Mouse (Mus musculus) cerebellum, postnatal 14 days (tissue): ENCODE data around the gene Mrpl55.
A peak's percentile ranks its signal among the peaks of the same experiment; 100 is the strongest.

Experiments used
- DNase-seq, 2 experiments: peaks; one replicate each; pipeline ENCODE4 v3.0.0; 2021; ENCODE audit warnings: mixed read lengths in 2 of 2

Gene Mrpl55

DNA sequence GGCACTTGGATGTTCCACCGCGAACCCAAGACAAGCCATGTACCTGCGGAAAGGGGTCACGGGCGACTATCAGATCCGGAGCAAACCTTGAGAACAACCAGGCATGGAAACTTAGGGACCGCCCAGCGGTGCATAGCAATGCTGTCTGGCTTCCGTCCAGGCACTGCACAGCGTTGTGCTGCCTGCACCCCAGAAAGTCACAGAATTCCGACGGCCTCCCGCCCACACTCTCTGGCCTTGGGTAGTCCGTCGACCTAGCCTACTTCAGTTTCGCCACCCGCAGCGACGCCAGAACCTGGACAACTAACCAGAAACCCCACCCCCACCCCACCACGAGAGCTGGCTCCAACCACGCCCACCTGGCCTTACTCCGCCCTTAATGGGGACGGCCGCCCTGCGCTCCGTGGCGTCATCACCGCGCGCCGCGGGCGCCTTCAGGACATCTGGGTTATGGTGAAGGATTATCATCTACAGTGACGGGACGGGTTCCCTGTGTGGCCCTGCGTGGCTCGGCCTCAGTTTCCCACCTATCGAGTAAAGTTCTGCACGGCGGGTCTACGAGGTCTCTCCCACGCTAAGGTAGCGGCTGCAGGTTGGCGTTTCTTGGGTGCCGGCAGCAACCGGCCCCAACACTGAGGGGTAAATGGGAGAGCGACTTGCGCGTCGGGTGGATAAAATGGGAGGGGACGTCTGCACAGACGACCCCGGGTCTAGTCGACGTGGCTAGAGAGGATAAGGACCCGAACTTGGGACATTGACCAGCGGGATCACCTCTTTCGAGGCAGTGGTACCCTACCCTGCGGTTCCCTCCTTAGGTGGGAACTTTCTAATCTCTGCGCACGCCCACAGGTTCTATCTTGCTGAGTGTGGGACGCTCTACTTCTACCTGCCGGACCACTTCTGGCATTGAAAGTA lies at the start of gene Mrpl55:
Gene Mrpl55 (plus strand): TSS at position 406 of the 915 bp plus-strand sequence.
- peak; percentile 96 for DNase-seq

- DNase-seq, result no peak
Measured at GRCm38 (mm10) chr11:59154220-59154619, 48.1 kb upstream of the Mrpl55 start.

- no peak for DNase-seq
Measured at GRCm38 (mm10) chr11:59155900-59156299, 46.4 kb upstream of the Mrpl55 start.

DNA sequence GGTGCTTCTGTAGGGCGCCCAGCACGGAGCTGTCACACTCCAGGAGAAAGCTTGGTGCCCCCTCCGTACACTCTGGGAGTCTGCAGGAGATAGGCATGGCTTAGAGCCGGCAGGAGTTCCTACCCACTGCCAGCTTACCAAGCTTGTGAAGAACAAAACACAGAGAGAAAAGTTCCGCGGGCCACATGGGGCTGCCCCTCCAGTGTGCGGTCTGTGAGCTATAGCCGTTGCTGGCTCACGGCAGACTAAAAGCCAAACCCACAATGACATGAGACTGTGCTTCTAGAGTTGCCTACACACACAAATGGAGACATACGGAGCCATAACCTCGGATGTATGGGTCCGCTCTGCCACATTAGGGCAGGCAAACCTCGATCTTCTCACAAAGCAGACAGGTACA lies 43.2 kb upstream of the Mrpl55 start:
- DNase-seq, result no peak

GRCm38 (mm10) chr11:59159558-59159957 lies 42.7 kb upstream of the Mrpl55 start:
- no peak for DNase-seq

DNA sequence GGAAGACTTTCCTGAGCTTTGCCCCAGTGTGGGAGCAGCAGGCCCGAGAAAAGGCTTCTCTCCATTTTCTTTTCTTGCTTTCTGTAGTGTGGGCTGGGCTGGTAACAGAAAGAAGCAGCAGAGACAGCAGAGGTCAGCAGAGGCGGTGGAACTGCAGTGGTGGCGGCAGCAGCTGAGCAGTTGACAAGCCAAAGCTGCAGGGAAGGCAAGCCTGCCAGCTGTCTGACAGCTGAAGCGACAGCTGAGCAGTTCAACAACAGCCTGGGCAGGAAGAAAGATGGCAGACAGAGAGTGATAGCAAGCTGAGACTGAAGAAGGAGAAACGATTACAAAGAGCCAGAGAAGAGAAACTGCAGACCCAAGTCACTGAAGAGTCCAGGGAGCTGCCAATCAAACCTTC lies 40.9 kb upstream of the Mrpl55 start:
- DNase-seq, result no peak

DNA sequence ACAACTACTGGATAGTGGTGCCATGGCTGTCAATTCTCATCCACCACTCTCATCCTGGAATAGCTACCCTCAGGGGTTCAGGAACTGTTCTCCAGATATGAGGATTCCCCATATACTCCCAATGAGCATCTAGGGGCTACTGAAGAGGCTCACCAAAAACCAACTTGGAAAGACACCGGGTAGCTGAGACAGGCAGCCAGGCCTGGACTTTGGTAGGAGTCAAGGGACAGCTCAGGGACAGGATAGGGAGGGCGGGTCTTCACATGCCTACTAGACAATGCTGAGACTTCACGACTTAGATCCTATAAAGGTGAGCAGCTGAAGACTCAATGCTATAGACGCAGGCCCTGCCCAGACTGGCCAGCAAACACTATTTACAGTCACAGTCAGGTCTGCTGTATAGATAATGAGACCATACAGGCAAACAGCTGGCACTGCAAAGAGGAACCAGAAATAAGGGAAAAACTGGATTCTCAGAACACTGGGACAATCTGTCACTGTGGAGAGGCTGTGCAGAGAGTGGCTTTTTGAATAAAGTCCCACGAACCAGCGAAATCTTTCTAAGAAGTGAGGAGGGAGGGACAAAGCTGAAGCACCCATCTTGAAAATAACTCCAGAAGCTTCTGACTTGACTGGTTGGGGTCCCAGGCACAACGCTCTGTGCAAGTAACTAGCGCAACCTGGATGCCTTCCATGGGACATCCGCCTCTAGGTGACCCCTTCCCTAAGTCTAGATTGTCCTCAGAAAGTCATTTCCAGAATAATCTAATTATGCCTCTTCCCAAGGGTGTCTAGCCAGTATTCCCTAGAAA lies 39.6 kb upstream of the Mrpl55 start:
- DNase-seq, result peak in 1 of 2 experiments; percentile 19

- DNase-seq, result peak; percentile 97 to 98
Measured at GRCm38 (mm10) chr11:59163255-59164236, 38.7 kb upstream of the Mrpl55 start, which contains the start of gene Iba57. Gene Iba57 (minus strand): TSS chr11:59163739.

- peak; percentile 18 to 27 for DNase-seq
Measured at GRCm38 (mm10) chr11:59164384-59164783, 37.9 kb upstream of the Mrpl55 start.

DNA sequence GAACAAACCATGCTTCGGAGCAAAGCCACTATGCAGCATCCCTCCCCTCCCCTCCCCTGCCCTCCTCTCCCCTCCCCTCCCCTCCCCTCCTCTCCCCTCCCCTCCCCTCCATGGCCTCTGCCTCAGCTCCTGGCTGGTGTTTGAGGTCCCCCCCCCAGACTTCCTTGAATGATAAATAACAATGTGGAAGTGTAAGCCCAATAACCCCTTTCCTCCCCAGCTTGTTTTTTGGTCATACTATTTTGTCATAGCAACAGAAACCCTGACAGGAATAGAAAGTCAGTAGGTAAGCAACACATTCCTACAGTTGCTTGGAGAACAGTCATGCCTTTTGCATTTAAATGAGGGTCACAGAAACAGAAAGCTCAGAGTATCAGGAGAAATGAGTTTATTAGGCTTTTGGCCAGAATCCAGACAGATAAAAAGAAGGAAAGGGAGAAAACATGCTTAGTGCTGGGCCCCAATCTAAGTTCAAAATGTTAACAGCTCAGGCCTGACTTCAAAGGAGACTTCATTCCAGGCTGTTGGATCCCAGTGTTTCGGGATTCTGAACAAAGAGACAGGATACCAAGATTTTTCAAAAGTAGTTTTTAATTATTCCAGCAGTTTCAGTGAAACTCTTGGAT lies 36.6 kb upstream of the Mrpl55 start:
- DNase-seq, result no peak

GRCm38 (mm10) chr11:59169807-59170206 lies 32.5 kb upstream of the Mrpl55 start:
- no peak for DNase-seq

DNA sequence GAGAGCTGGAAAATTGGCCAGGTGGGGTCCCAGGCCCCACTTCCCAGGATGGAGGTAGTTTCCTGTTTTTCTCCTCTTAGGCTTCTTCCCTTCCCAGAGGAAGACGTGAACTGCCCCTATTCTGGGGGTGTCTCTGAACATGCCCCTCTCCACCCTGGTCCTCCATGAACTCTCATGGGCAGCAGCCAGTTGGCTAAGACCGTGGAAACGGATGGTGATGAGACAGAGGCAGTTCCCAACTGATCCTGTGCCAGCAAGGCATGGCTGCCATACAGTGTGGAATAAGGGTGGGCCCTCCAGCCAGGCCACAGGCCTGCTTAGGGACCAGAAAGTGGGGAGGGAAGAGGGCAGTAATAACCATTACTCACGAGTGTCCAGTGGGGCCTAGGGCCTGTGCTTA lies 31.7 kb upstream of the Mrpl55 start:
- no peak for DNase-seq

- DNase-seq, result no peak
Measured at GRCm38 (mm10) chr11:59174189-59174838, 28.0 kb upstream of the Mrpl55 start.

DNA sequence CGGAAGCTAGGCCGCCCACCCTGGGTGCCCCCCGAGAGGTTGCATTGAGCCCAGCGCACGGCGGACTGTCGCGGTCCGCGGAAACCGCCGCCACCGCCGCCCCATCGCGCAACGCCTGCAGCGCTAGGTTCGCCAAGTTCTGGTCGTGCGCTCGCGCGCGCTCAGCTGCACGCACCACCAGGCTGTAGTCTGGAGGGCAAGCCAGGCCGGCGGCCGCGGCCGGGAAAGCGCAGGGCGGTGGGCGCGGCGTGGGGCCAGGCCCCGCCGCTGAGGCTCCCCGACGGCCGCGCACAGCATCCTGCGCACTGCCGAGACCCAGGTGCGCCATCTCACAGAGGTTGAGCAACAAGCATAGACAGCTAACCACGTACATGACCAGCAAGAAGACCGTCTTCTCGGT lies 25.8 kb upstream of the Mrpl55 start:
- no peak for DNase-seq

- DNase-seq, result no peak
Measured at GRCm38 (mm10) chr11:59176921-59177320, 25.4 kb upstream of the Mrpl55 start.

DNA sequence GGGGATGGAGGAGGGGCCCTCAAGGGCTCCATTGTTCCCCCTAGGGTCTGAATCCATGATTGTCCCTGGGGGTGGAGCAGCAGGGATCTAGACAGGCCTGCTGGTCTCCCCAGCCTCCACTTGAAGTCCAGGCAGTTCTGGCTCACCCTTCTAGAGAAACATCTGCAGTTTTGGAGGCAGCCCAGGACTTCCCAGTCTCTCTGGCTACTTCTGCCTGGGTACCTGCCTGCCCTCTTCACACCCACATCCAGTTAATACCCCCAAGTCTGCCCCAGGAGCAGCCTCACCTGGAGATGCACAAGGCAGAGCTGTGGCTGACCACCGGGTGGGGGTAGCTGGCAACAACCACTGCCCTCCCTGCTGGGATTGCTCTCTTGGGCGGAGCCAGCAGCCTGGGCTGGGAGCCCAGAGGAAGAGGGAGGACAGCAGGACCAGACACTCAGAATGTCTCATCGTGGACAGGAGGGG lies 19.4 kb upstream of the Mrpl55 start, which contains the start of gene Gjc2:
Gene Gjc2 (minus strand): TSS at position 350 of the 468 bp plus-strand sequence.
- peak; percentile 46 to 58 for DNase-seq

- peak; percentile 71 to 75 for DNase-seq
Measured at GRCm38 (mm10) chr11:59183821-59184220, 18.5 kb upstream of the Mrpl55 start.

- no peak for DNase-seq
Measured at GRCm38 (mm10) chr11:59185490-59185889, 16.8 kb upstream of the Mrpl55 start.

- DNase-seq, result no peak
Measured at GRCm38 (mm10) chr11:59187706-59188105, 14.6 kb upstream of the Mrpl55 start.

DNA sequence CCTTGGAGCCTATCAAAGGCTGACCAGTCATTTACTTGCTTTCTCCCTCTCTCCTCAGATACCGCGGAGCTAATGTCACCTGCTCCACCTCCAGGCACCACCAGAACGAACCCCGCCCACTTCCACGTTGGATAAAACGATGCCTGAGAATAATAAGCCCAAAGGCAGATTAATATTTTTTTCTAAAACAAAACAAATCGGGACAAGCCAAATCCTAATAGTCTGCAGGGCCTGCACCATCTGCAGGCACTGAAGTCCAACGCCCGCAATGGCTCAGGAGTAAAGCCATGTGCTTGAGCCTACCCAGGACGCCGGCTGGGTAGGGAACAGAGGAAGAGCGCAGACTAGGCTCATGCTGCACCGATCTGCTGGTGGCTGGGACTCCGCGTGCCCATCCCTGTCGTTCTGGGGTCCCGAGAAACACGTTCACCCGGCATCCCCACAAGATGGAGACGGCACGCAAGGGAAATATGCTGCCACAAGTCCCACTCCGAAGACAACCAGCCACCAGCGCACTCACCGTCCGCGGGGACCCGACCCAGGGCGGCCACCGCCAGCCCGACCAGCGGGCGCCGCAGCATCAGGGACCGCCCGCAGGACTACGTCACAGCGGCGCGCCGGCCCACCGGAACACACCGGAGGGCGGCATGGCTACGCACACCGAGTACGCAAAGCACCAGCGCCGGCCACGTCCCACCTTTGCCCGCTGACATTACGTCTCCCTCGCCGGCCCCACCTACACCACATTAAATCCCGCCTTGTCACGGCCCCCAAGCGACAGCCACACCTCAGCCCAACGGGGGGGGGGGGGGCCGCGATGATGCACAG lies 10.8 kb upstream of the Mrpl55 start:
- peak; percentile 87 to 89 for DNase-seq
